Mouse (Mus musculus): ENCODE data around the gene Plxna2. TPM values are rescaled to one million over a fixed set of nuclear protein-coding genes. Genes with fewer than 3 reads are reported as not detected.

The Plxna2 gene
- 10.4 and 10.6 TPM in 2 replicates for polyA plus RNA-seq (2015; fragmentation: Nextera tagmentation; extraction: Ambion mirVana)

DNA sequence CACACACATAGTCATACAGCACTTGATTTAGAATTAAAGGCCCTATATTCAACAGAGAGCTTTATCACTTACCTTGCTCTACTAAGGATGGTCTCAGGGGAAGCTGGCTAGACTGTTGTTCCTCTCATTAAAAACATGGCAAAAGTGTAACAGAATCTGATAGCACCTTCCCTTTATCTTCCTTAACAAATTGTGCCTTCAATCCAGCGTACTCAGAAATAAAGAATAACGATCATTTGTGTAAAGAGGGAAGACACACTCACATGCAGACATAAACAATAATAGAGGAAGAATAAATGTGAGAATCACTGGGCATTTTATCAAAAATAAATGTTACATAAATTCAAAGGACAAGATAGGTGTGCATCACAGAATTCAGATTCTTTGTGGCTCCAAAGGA is at the start of gene Plxna2:
Gene Plxna2 (plus strand): TSS at position 301 of the 400 bp plus-strand sequence.
- peak within 1 kb of the TSS; percentile 84 for H3K4me3 ChIP-seq (ENCODE audit: low read length)
- 86% methylated on average over 2 of the region's 2 CpGs for WGBS
- H3K27ac ChIP-seq (ENCODE audit: low read length) = no peak within 1 kb of the TSS
- peaks cover 24% of the 10 kb centered on the region for H3K4me1 ChIP-seq (replicated peaks; ENCODE audit: control insufficient read depth, insufficient read depth, low read length)
- H3K4me2 ChIP-seq (ENCODE audit: low read depth, low read length) = peak within 1 kb of the TSS; percentile 87
- no peaks in the 10 kb centered on the region for H3K27me3 ChIP-seq (ENCODE audit: control insufficient read depth, insufficient read depth, low read depth, low read length)
- peak within 1 kb of the TSS; percentile 27 for H3K9ac ChIP-seq (ENCODE audit: low read length)
- no peaks in the 10 kb centered on the region for H3K9me3 ChIP-seq (ENCODE audit: control insufficient read depth, low read length)
- no peak for ATAC-seq (ENCODE audit: low read depth)
- no peaks in the 10 kb centered on the region for H3K36me3 ChIP-seq (ENCODE audit: control insufficient read depth, insufficient read depth, low read length)

DNA sequence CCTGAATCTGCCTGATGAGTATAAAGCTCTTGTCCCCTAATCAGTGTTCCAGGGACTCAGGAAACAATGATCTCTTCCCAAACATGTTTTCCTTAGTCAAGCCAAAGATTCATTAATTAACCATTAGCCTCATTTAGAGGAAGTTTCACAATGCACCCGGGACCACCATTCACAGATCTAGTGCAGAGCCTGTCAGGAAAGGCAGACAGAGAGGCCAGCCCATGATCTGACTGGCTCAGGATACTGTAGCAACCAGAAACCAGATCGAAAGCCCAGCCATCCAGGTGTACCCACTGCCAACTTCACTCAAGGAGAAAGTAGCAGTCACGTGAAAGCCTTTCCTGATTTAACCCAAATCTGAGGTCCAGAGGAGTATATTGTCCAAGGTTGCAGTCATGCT is 44.1 kb upstream of the Plxna2 start:
- Histone ChIP-seq H3K36me3 (ENCODE audit: control insufficient read depth, insufficient read depth, low read length) (no peaks in the 10 kb centered on the region), H3K4me2 (ENCODE audit: low read depth, low read length) (no peak overlapping the region), H3K27ac (ENCODE audit: low read length) (no peak overlapping the region), H3K9me3 (ENCODE audit: control insufficient read depth, low read length) (no peaks in the 10 kb centered on the region), H3K9ac (ENCODE audit: low read length) (no peak overlapping the region), H3K27me3 (ENCODE audit: control insufficient read depth, insufficient read depth, low read depth, low read length) (no peaks in the 10 kb centered on the region), H3K4me1 (replicated peaks; ENCODE audit: control insufficient read depth, insufficient read depth, low read length) (no peaks in the 10 kb centered on the region), H3K4me3 (ENCODE audit: low read length) (no peak overlapping the region)
- WGBS = 60% methylated on average over 3 of the region's 3 CpGs
- ATAC-seq (ENCODE audit: low read depth) = no peak

DNA sequence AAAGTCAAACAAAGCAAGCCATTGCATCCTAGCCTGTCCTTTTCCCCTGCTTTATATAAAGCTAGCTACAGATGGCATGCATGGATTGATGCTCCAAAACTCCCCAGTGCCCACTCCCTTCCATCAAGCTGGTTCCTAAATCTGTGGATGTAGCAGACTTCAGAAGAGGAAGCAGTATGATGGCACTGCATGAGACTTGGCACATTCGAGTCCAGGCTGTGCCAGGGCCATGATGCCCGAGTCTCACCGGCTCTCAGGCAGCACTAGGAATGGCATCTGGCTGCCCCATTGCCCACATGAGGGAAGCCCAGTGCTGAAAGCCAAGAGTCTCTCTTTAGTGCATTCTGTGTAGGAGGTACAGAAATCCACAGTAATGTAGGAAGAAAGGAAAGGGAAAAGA is 39.7 kb upstream of the Plxna2 start:
- H3K9ac ChIP-seq (ENCODE audit: low read length) = no peak overlapping the region
- H3K4me2 ChIP-seq (ENCODE audit: low read depth, low read length) = no peak overlapping the region
- no peaks in the 10 kb centered on the region for H3K4me1 ChIP-seq (replicated peaks; ENCODE audit: control insufficient read depth, insufficient read depth, low read length)
- ATAC-seq (ENCODE audit: low read depth) = no peak
- no peaks in the 10 kb centered on the region for H3K27me3 ChIP-seq (ENCODE audit: control insufficient read depth, insufficient read depth, low read depth, low read length)
- no peaks in the 10 kb centered on the region for H3K9me3 ChIP-seq (ENCODE audit: control insufficient read depth, low read length)
- H3K36me3 ChIP-seq (ENCODE audit: control insufficient read depth, insufficient read depth, low read length) = no peaks in the 10 kb centered on the region
- 87% methylated on average over 3 of the region's 3 CpGs for WGBS
- no peak overlapping the region for H3K27ac ChIP-seq (ENCODE audit: low read length)
- H3K4me3 ChIP-seq (ENCODE audit: low read length) = no peak overlapping the region

GRCm38 (mm10) chr1:194580539-194580938 is 37.5 kb upstream of the Plxna2 start:
- ATAC-seq (ENCODE audit: low read depth) = no peak
- Histone ChIP-seq H3K27ac (ENCODE audit: low read length) (no peak overlapping the region), H3K9ac (ENCODE audit: low read length) (no peak overlapping the region), H3K36me3 (ENCODE audit: control insufficient read depth, insufficient read depth, low read length) (no peaks in the 10 kb centered on the region), H3K4me1 (replicated peaks; ENCODE audit: control insufficient read depth, insufficient read depth, low read length) (no peaks in the 10 kb centered on the region), H3K4me3 (ENCODE audit: low read length) (no peak overlapping the region), H3K9me3 (ENCODE audit: control insufficient read depth, low read length) (no peaks in the 10 kb centered on the region), H3K4me2 (ENCODE audit: low read depth, low read length) (no peak overlapping the region), H3K27me3 (ENCODE audit: control insufficient read depth, insufficient read depth, low read depth, low read length) (no peaks in the 10 kb centered on the region)

- Histone ChIP-seq H3K4me1 (replicated peaks; ENCODE audit: control insufficient read depth, insufficient read depth, low read length) (peaks cover 13% of the 10 kb centered on the region), H3K36me3 (ENCODE audit: control insufficient read depth, insufficient read depth, low read length) (no peaks in the 10 kb centered on the region), H3K27me3 (ENCODE audit: control insufficient read depth, insufficient read depth, low read depth, low read length) (no peaks in the 10 kb centered on the region), H3K9me3 (ENCODE audit: control insufficient read depth, low read length) (no peaks in the 10 kb centered on the region), H3K4me2 (ENCODE audit: low read depth, low read length) (no peak overlapping the region), H3K27ac (ENCODE audit: low read length) (no peak overlapping the region), H3K4me3 (ENCODE audit: low read length) (no peak overlapping the region), H3K9ac (ENCODE audit: low read length) (no peak overlapping the region)
- 62% methylated on average over 1 of the region's 1 CpGs for WGBS
- no peak for ATAC-seq (ENCODE audit: low read depth)
Measured at GRCm38 (mm10) chr1:194586670-194587069, 31.3 kb upstream of the Plxna2 start.

DNA sequence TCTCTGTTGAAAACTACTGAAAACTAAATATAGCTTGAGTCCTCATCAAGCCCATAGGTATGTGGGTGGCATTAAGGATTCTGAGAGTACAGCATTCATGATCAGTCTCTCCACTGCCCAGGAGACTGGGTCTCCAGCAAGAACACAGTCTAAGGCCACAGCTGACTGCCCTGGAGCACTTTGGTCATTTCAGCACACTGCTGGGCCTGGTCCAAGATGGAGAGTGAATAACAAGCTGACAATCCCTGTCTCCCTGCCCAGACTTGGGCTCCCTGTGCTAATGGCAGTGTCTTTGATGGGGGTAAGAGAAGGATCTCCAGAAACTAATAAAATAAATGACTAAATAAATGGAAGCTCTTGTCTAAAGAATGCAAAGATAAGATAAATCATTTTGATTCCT is 30.5 kb upstream of the Plxna2 start:
- H3K4me1 ChIP-seq (replicated peaks; ENCODE audit: control insufficient read depth, insufficient read depth, low read length) = peaks cover 13% of the 10 kb centered on the region
- no peaks in the 10 kb centered on the region for H3K27me3 ChIP-seq (ENCODE audit: control insufficient read depth, insufficient read depth, low read depth, low read length)
- H3K4me2 ChIP-seq (ENCODE audit: low read depth, low read length) = no peak overlapping the region
- no peaks in the 10 kb centered on the region for H3K9me3 ChIP-seq (ENCODE audit: control insufficient read depth, low read length)
- peak; percentile 89 for ATAC-seq (ENCODE audit: low read depth)
- no peak overlapping the region for H3K4me3 ChIP-seq (ENCODE audit: low read length)
- H3K27ac ChIP-seq (ENCODE audit: low read length) = no peak overlapping the region
- H3K9ac ChIP-seq (ENCODE audit: low read length) = no peak overlapping the region
- no peaks in the 10 kb centered on the region for H3K36me3 ChIP-seq (ENCODE audit: control insufficient read depth, insufficient read depth, low read length)

- peaks cover 13% of the 10 kb centered on the region for H3K4me1 ChIP-seq (replicated peaks; ENCODE audit: control insufficient read depth, insufficient read depth, low read length)
- no peaks in the 10 kb centered on the region for H3K27me3 ChIP-seq (ENCODE audit: control insufficient read depth, insufficient read depth, low read depth, low read length)
- ATAC-seq (ENCODE audit: low read depth) = peak; percentile 79
- no peak overlapping the region for H3K9ac ChIP-seq (ENCODE audit: low read length)
- H3K27ac ChIP-seq (ENCODE audit: low read length) = peak overlapping the region; percentile 60; the same call in 1 of the 2 replicates
- no peak overlapping the region for H3K4me3 ChIP-seq (ENCODE audit: low read length)
- no peaks in the 10 kb centered on the region for H3K36me3 ChIP-seq (ENCODE audit: control insufficient read depth, insufficient read depth, low read length)
- WGBS = 5% methylated on average over 1 of the region's 1 CpGs
- no peaks in the 10 kb centered on the region for H3K9me3 ChIP-seq (ENCODE audit: control insufficient read depth, low read length)
- H3K4me2 ChIP-seq (ENCODE audit: low read depth, low read length) = no peak overlapping the region
Measured at GRCm38 (mm10) chr1:194587956-194588668, 29.9 kb upstream of the Plxna2 start.

DNA sequence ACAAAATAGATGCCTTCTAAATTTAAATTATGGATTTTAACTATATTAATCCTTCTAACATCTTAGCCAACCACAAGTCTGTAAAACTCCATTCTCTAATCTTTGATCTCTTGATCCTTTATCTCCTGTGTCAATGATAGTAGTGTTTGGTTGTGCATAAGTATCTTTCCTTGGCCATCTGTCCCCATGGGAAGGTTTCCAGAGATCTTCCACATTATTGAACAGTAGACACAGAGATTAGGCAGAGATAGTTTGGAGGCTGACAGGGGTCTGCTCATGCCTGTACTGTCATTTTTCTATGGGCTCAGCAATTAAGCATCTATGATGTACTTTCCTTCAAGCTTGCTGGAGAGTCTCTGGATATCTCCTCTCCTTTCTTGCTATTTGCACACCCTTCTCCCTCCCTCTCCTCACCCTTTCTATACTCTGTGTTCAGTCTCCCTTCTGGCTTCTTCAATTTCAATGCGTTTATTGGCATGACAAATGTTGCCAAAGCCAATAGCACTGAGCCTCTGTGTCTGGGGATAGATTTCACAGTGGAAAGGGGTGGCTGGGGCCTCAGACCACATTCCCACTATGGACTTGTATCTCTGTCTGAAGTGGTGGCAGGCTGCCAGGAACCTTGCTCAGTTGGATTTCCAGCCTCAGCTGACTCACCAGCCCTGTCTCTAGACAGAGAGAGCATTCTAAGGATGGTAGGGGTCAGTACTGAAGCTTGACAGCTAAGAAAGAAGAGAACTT is 29.1 kb upstream of the Plxna2 start:
- H3K9ac ChIP-seq (ENCODE audit: low read length) = no peak overlapping the region
- H3K4me3 ChIP-seq (ENCODE audit: low read length) = no peak overlapping the region
- peak; percentile 48 for ATAC-seq (ENCODE audit: low read depth)
- no peak overlapping the region for H3K4me2 ChIP-seq (ENCODE audit: low read depth, low read length)
- H3K27ac ChIP-seq (ENCODE audit: low read length) = no peak overlapping the region
- 53% methylated on average over 1 of the region's 1 CpGs for WGBS
- no peaks in the 10 kb centered on the region for H3K9me3 ChIP-seq (ENCODE audit: control insufficient read depth, low read length)
- H3K4me1 ChIP-seq (replicated peaks; ENCODE audit: control insufficient read depth, insufficient read depth, low read length) = peaks cover 13% of the 10 kb centered on the region
- no peaks in the 10 kb centered on the region for H3K27me3 ChIP-seq (ENCODE audit: control insufficient read depth, insufficient read depth, low read depth, low read length)
- no peaks in the 10 kb centered on the region for H3K36me3 ChIP-seq (ENCODE audit: control insufficient read depth, insufficient read depth, low read length)

DNA sequence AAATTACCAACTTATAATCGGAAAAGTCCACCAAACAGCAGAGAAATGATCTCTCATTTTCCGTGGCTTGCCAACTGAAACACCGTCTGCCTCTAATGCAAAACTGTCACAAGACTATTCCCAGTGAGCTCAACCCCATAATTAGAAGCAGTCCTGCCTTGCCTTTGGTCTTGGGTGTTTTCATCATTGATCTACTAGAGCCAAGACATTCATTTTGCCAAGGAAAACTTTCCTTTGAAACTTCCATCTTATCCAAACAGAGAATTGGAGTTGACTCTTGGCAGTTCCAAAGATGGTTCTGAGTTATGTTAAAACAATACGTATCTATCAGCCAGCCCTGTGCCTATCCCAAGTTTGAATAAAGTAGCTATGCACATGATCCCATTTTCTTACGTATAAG is 24.9 kb upstream of the Plxna2 start:
- Histone ChIP-seq H3K9ac (ENCODE audit: low read length) (no peak overlapping the region), H3K36me3 (ENCODE audit: control insufficient read depth, insufficient read depth, low read length) (no peaks in the 10 kb centered on the region), H3K27ac (ENCODE audit: low read length) (no peak overlapping the region), H3K4me3 (ENCODE audit: low read length) (no peak overlapping the region), H3K4me2 (ENCODE audit: low read depth, low read length) (no peak overlapping the region), H3K4me1 (replicated peaks; ENCODE audit: control insufficient read depth, insufficient read depth, low read length) (peaks cover 10% of the 10 kb centered on the region), H3K9me3 (ENCODE audit: control insufficient read depth, low read length) (no peaks in the 10 kb centered on the region), H3K27me3 (ENCODE audit: control insufficient read depth, insufficient read depth, low read depth, low read length) (no peaks in the 10 kb centered on the region)
- no peak for ATAC-seq (ENCODE audit: low read depth)
- 75% methylated on average over 5 of the region's 5 CpGs for WGBS

All from lung, embryonic 16.5 days (tissue).